Mouse (Mus musculus): ENCODE measurements around the gene Foxk1. TPM values are rescaled to one million over a fixed set of nuclear protein-coding genes. Genes with fewer than 3 reads are reported as not detected.

Foxk1 gene
- polyA plus RNA-seq, 1 experiment from 2014 or later: 5.6 TPM

GRCm38 (mm10) chr5:142500918-142501317 lies 99.6 kb downstream of the Foxk1 start:
- H3K9ac ChIP-seq (ENCODE audit: low read length): no peak overlapping the region
- peak; percentile 65 for ATAC-seq (replicated peaks; ENCODE audit: low FRiP score, low TSS enrichment, low read depth)

GRCm38 (mm10) chr5:142502414-142502813 lies 101.1 kb downstream of the Foxk1 start:
- no peak overlapping the region for H3K4me2 ChIP-seq (ENCODE audit: low read length)
- no peaks in the 10 kb centered on the region for H3K36me3 ChIP-seq (ENCODE audit: control insufficient read depth, insufficient read depth, low read length)
- DNase-seq (ENCODE audit: low spot score) (peak; percentile 86), ATAC-seq (replicated peaks; ENCODE audit: low FRiP score, low TSS enrichment, low read depth) (peak; percentile 87)
- H3K9me3 ChIP-seq (ENCODE audit: control insufficient read depth, low read length): no peaks in the 10 kb centered on the region
- no peaks in the 10 kb centered on the region for H3K27me3 ChIP-seq (replicated peaks; ENCODE audit: control insufficient read depth, insufficient read depth, low read length)
- H3K4me1 ChIP-seq (replicated peaks; ENCODE audit: control insufficient read depth, insufficient read depth, low read length): peaks cover 11% of the 10 kb centered on the region
- H3K4me3 ChIP-seq (ENCODE audit: low read depth, low read length): no peak overlapping the region
- H3K27ac ChIP-seq (ENCODE audit: low read depth): no peak overlapping the region
- H3K9ac ChIP-seq (ENCODE audit: low read length): no peak overlapping the region
- 3% methylated on average over 3 of the region's 3 CpGs for WGBS

More at GRCm38 (mm10) chr5:142500918-142501317, 99.6 kb downstream of the Foxk1 start:
- 61% methylated on average over 10 of the region's 10 CpGs for WGBS
- Histone ChIP-seq H3K4me3 (ENCODE audit: low read depth, low read length) (no peak overlapping the region), H3K27me3 (replicated peaks; ENCODE audit: control insufficient read depth, insufficient read depth, low read length) (no peaks in the 10 kb centered on the region), H3K36me3 (ENCODE audit: control insufficient read depth, insufficient read depth, low read length) (no peaks in the 10 kb centered on the region), H3K9me3 (ENCODE audit: control insufficient read depth, low read length) (no peaks in the 10 kb centered on the region), H3K27ac (ENCODE audit: low read depth) (no peak overlapping the region), H3K4me2 (ENCODE audit: low read length) (no peak overlapping the region), H3K4me1 (replicated peaks; ENCODE audit: control insufficient read depth, insufficient read depth, low read length) (peaks cover 11% of the 10 kb centered on the region)
- DNase-seq (ENCODE audit: low spot score): peak; percentile 72

- Histone ChIP-seq H3K4me2 (ENCODE audit: low read length) (no peak overlapping the region), H3K27me3 (replicated peaks; ENCODE audit: control insufficient read depth, insufficient read depth, low read length) (no peaks in the 10 kb centered on the region), H3K9me3 (ENCODE audit: control insufficient read depth, low read length) (no peaks in the 10 kb centered on the region), H3K9ac (ENCODE audit: low read length) (no peak overlapping the region), H3K4me3 (ENCODE audit: low read depth, low read length) (no peak overlapping the region), H3K4me1 (replicated peaks; ENCODE audit: control insufficient read depth, insufficient read depth, low read length) (peaks cover 14% of the 10 kb centered on the region), H3K27ac (ENCODE audit: low read depth) (no peak overlapping the region), H3K36me3 (ENCODE audit: control insufficient read depth, insufficient read depth, low read length) (no peaks in the 10 kb centered on the region)
- ATAC-seq (replicated peaks; ENCODE audit: low FRiP score, low TSS enrichment, low read depth): no peak
- DNase-seq (ENCODE audit: low spot score): no peak
- 83% methylated on average over 3 of the region's 3 CpGs for WGBS
These were observed 102.9 kb downstream of the Foxk1 start for GRCm38 (mm10) chr5:142504175-142504574.

- 78% methylated on average over 3 of the region's 3 CpGs for WGBS
These were observed 104.6 kb downstream of the Foxk1 start for GRCm38 (mm10) chr5:142505695-142506423.

GRCm38 (mm10) chr5:142509141-142510060 lies 108.1 kb downstream of the Foxk1 start:
- peak overlapping the region; percentile 3; the same call in 1 of the 2 replicates for H3K27ac ChIP-seq (ENCODE audit: low read depth)
- no peaks in the 10 kb centered on the region for H3K36me3 ChIP-seq (ENCODE audit: control insufficient read depth, insufficient read depth, low read length)
- H3K4me3 ChIP-seq (ENCODE audit: low read depth, low read length): no peak overlapping the region
- peak overlapping the region; percentile 24; the same call in 1 of the 2 replicates for H3K4me2 ChIP-seq (ENCODE audit: low read length)
- H3K9me3 ChIP-seq (ENCODE audit: control insufficient read depth, low read length): no peaks in the 10 kb centered on the region
- peaks cover 7% of the 10 kb centered on the region; the same call in 1 of the 2 replicates for H3K4me1 ChIP-seq (replicated peaks; ENCODE audit: control insufficient read depth, insufficient read depth, low read length)
- DNase-seq (ENCODE audit: low spot score): no peak
- 24% methylated on average over 15 of the region's 15 CpGs for WGBS
- no peaks in the 10 kb centered on the region for H3K27me3 ChIP-seq (replicated peaks; ENCODE audit: control insufficient read depth, insufficient read depth, low read length)
- ATAC-seq (replicated peaks; ENCODE audit: low FRiP score, low TSS enrichment, low read depth): 0 out of 2 replicates have a peak, but pooled peaks have one; percentile 17
- no peak overlapping the region for H3K9ac ChIP-seq (ENCODE audit: low read length)

More at GRCm38 (mm10) chr5:142505695-142506423, 104.6 kb downstream of the Foxk1 start:
- no peak overlapping the region for H3K4me2 ChIP-seq (ENCODE audit: low read length)
- DNase-seq (ENCODE audit: low spot score) (no peak), ATAC-seq (replicated peaks; ENCODE audit: low FRiP score, low TSS enrichment, low read depth) (no peak)
- no peaks in the 10 kb centered on the region for H3K9me3 ChIP-seq (ENCODE audit: control insufficient read depth, low read length)
- H3K4me1 ChIP-seq (replicated peaks; ENCODE audit: control insufficient read depth, insufficient read depth, low read length): peaks cover 11% of the 10 kb centered on the region
- no peaks in the 10 kb centered on the region for H3K27me3 ChIP-seq (replicated peaks; ENCODE audit: control insufficient read depth, insufficient read depth, low read length)
- H3K27ac ChIP-seq (ENCODE audit: low read depth): no peak overlapping the region
- H3K4me3 ChIP-seq (ENCODE audit: low read depth, low read length): no peak overlapping the region
- H3K9ac ChIP-seq (ENCODE audit: low read length): no peak overlapping the region
- H3K36me3 ChIP-seq (ENCODE audit: control insufficient read depth, insufficient read depth, low read length): no peaks in the 10 kb centered on the region

- H3K4me1 ChIP-seq (replicated peaks; ENCODE audit: control insufficient read depth, insufficient read depth, low read length): peaks cover 7% of the 10 kb centered on the region; the same call in 1 of the 2 replicates
- no peaks in the 10 kb centered on the region for H3K36me3 ChIP-seq (ENCODE audit: control insufficient read depth, insufficient read depth, low read length)
- DNase-seq (ENCODE audit: low spot score) (no peak), ATAC-seq (replicated peaks; ENCODE audit: low FRiP score, low TSS enrichment, low read depth) (no peak)
- H3K9me3 ChIP-seq (ENCODE audit: control insufficient read depth, low read length): no peaks in the 10 kb centered on the region
- H3K4me3 ChIP-seq (ENCODE audit: low read depth, low read length): no peak overlapping the region
- no peak overlapping the region for H3K4me2 ChIP-seq (ENCODE audit: low read length)
- WGBS: 63% methylated on average over 7 of the region's 7 CpGs
- no peak overlapping the region for H3K27ac ChIP-seq (ENCODE audit: low read depth)
- no peaks in the 10 kb centered on the region for H3K27me3 ChIP-seq (replicated peaks; ENCODE audit: control insufficient read depth, insufficient read depth, low read length)
- H3K9ac ChIP-seq (ENCODE audit: low read length): no peak overlapping the region
These were observed 108.7 kb downstream of the Foxk1 start for GRCm38 (mm10) chr5:142510061-142510414.

Other genes starting within 250 kb of the Foxk1 start
- gene Ap5z1, start 62.4 kb downstream of the Foxk1 start, polyA plus RNA-seq (2014; fragmentation: Nextera tagmentation; extraction: Ambion mirVana): 10.5 and 12.3 TPM in 2 replicates
- 0.04 and 0.15 TPM in 2 replicates for gene Papolb, start 128.6 kb downstream of the Foxk1 start, polyA plus RNA-seq (2014; fragmentation: Nextera tagmentation; extraction: Ambion mirVana)
- gene Radil, start 149.6 kb downstream of the Foxk1 start, polyA plus RNA-seq (2014; fragmentation: Nextera tagmentation; extraction: Ambion mirVana): 2.4 and 2.5 TPM in 2 replicates
- 1.6 and 1.7 TPM in 2 replicates for gene Mmd2, start 207.3 kb downstream of the Foxk1 start, polyA plus RNA-seq (2014; fragmentation: Nextera tagmentation; extraction: Ambion mirVana)
- gene Wipi2, start 226.2 kb downstream of the Foxk1 start, polyA plus RNA-seq (2014; fragmentation: Nextera tagmentation; extraction: Ambion mirVana): 45.6 and 46.5 TPM in 2 replicates